Mouse (Mus musculus): ENCODE results near the gene Snap47.

Snap47 gene

GRCm38 (mm10) chr11:59451086-59451485 lies at the start of gene Snap47:
Gene Snap47, minus strand, starts transcription at chr11:59451186.
- no peak for DNase-seq

- DNase-seq, result no peak
These were observed 46.8 kb upstream of the Snap47 start for GRCm38 (mm10) chr11:59497747-59498146.

- DNase-seq, result no peak
These were observed 45.8 kb upstream of the Snap47 start for GRCm38 (mm10) chr11:59496672-59497310.

GRCm38 (mm10) chr11:59486222-59486621 lies 35.2 kb upstream of the Snap47 start:
- DNase-seq, result no peak

- no peak for DNase-seq
These were observed 34.7 kb upstream of the Snap47 start for GRCm38 (mm10) chr11:59485641-59486040.

GRCm38 (mm10) chr11:59483212-59483611 lies 32.2 kb upstream of the Snap47 start:
- DNase-seq, result peak; percentile 18 to 58

GRCm38 (mm10) chr11:59477240-59477639 lies 26.3 kb upstream of the Snap47 start:
- DNase-seq, result no peak

- peak; percentile 93 to 95 for DNase-seq
These were observed 21.3 kb upstream of the Snap47 start, which contains the start of gene Zfp867 for GRCm38 (mm10) chr11:59472326-59472677. Gene Zfp867, minus strand, starts transcription at chr11:59472474.

- no peak for DNase-seq
These were observed 20.7 kb upstream of the Snap47 start for GRCm38 (mm10) chr11:59471413-59472325.

- no peak for DNase-seq
These were observed 9.5 kb upstream of the Snap47 start for GRCm38 (mm10) chr11:59460459-59460858.

- DNase-seq, result peak; percentile 88 to 91
These were observed 8.0 kb upstream of the Snap47 start for GRCm38 (mm10) chr11:59458973-59459372.

- no peak for DNase-seq
These were observed 5.9 kb upstream of the Snap47 start for GRCm38 (mm10) chr11:59456891-59457290.

GRCm38 (mm10) chr11:59456346-59456745 lies 5.4 kb upstream of the Snap47 start:
- no peak for DNase-seq

- DNase-seq, result peak; percentile 51 to 54
These were observed 685 bp downstream of the Snap47 start for GRCm38 (mm10) chr11:59450230-59450771.

GRCm38 (mm10) chr11:59449741-59450229 lies 1.2 kb downstream of the Snap47 start, which contains the start of gene Jmjd4:
Gene Jmjd4, plus strand, starts transcription at chr11:59450045.
- peak; percentile 91 to 92 for DNase-seq

- no peak for DNase-seq
These were observed 7.9 kb downstream of the Snap47 start for GRCm38 (mm10) chr11:59443102-59443501.

- DNase-seq, result no peak
These were observed 13.0 kb downstream of the Snap47 start for GRCm38 (mm10) chr11:59437954-59438353.

- DNase-seq, result no peak
These were observed 18.7 kb downstream of the Snap47 start for GRCm38 (mm10) chr11:59432261-59432660.

GRCm38 (mm10) chr11:59429959-59430358 lies 21.0 kb downstream of the Snap47 start:
- DNase-seq, result no peak

- DNase-seq, result no peak
These were observed 22.8 kb downstream of the Snap47 start for GRCm38 (mm10) chr11:59428057-59428660.

GRCm38 (mm10) chr11:59425671-59426101 lies 25.3 kb downstream of the Snap47 start:
- DNase-seq, result peak in 1 of 2 experiments; percentile 15

GRCm38 (mm10) chr11:59423010-59423588 lies 27.9 kb downstream of the Snap47 start:
- peak; percentile 12 to 29 for DNase-seq

All from lung, adult 18-20 months (tissue).